Mouse (Mus musculus) cortical plate, adult 2 months (tissue): ENCODE results near the gene Me3.

ENCODE experiments used
- CTCF ChIP-seq: fragments of 200-500 bp; IDR thresholded peaks from 2 replicates; pipeline ENCODE4 v1.5.1; 2011; ENCODE audit warnings: mild to moderate bottlenecking, control low read depth, low read length; ENCODE audit not compliant: insufficient read depth; ENCODE audit errors: extremely low read depth
- POLR2A ChIP-seq: fragments of 200-500 bp; IDR thresholded peaks from 2 replicates; pipeline ENCODE4 v1.6.1; 2011; ENCODE audit warnings: mild to moderate bottlenecking, low read length, control low read depth; ENCODE audit not compliant: insufficient read depth; ENCODE audit errors: extremely low read depth

DNA sequence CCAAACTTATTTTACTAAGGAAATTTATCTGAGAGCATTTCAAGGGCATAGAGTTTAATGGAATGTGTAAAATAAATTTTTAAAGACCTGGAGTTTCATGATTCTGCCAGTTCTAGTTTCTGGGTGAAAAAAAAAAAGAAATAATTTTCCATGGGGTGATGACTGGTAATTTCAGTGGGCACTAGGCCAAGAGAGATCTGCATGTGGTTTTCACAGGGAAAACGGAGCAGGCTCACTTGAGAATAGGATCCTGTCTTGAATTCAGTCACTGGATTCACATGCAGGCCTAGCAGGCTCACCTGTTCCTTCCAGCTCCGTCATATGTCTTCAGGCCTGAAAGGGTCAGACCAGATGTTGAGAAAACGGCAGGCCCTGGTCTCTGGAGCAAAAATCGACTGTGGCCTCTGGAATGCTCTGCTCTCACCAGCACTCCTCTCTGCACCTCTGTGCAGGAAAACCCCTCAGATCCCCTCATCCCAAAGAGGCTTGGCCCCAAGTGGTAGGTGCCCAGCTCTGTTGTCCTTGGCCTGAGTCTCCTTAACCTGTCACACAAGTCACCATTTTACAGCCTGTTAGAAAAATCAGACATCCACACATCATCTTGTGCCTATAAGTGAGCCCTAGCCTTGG is 196.4 kb downstream of the Me3 start:
- TF ChIP-seq POLR2A (no peak), CTCF (no peak)
